In the genomic region with DNA sequence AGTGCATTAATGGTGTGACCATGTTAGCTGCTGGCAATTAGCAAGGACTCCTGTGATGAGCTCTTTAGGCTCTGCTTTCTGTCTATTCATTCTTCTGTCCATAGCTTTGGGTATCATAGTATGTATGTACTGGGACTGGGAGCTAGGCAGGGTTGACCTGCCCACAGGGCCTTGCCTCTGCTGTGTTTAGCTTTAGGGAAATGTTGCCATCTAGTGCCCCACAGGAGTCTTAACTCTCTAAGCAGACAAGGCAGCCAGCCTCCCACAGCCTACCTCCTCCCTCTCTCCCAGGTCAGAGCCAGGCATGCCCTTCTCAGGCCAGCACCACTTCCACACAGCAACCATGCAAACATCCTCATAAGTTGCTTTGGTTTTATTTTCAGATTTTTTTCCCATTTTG, we compare ENCODE assay signal across 8 mouse cellular contexts. TPM values are rescaled to one million over a fixed set of nuclear protein-coding genes. Genes with fewer than 3 reads are reported as not detected.
DNase-seq lines count a peak whose midpoint lies in the region; ATAC-seq lines count a peak whose summit lies in the region.

No protein-coding gene starts in this region.

- H3K4me1 ChIP-seq in kidney, embryonic 16.5 days (ENCODE audit: insufficient read depth, low read length): peaks cover 11% of the 10 kb centered on the region
- H3K4me1 ChIP-seq in midbrain, embryonic 13.5 days (replicated peaks): peaks cover 29% of the 10 kb centered on the region

- no peak overlapping the region for H3K27ac ChIP-seq in kidney, embryonic 16.5 days (ENCODE audit: low read length)
- H3K27ac ChIP-seq in midbrain, embryonic 13.5 days: no peak overlapping the region

- H3K4me3 ChIP-seq in kidney, embryonic 16.5 days (ENCODE audit: low read length): no peak overlapping the region
- no peak overlapping the region for H3K4me3 ChIP-seq in midbrain, embryonic 13.5 days (replicated peaks)

- no peak overlapping the region for H3K9ac ChIP-seq in kidney, embryonic 16.5 days (replicated peaks; ENCODE audit: low read length)
- no peak overlapping the region for H3K9ac ChIP-seq in midbrain, embryonic 13.5 days (replicated peaks)

- peak; percentile 65; the same call in 1 of the 2 replicates for ATAC-seq in kidney, embryonic 16.5 days (ENCODE audit: low FRiP score, low TSS enrichment)
- peak; percentile 69 for ATAC-seq in midbrain, embryonic 13.5 days

- no peak overlapping the region for H3K4me2 ChIP-seq in kidney, embryonic 16.5 days (replicated peaks; ENCODE audit: low read depth, low read length)
- H3K4me2 ChIP-seq in midbrain, embryonic 13.5 days (replicated peaks): no peak overlapping the region

- H3K9me3 ChIP-seq in kidney, embryonic 16.5 days (ENCODE audit: low read length): no peaks in the 10 kb centered on the region
- H3K9me3 ChIP-seq in midbrain, embryonic 13.5 days: no peaks in the 10 kb centered on the region

- H3K27me3 ChIP-seq in kidney, embryonic 16.5 days (ENCODE audit: insufficient read depth, low read length): no peaks in the 10 kb centered on the region
- no peaks in the 10 kb centered on the region for H3K27me3 ChIP-seq in midbrain, embryonic 13.5 days

- H3K36me3 ChIP-seq in kidney, embryonic 16.5 days (ENCODE audit: insufficient read depth, low read length): no peaks in the 10 kb centered on the region
- H3K36me3 ChIP-seq in midbrain, embryonic 13.5 days: no peaks in the 10 kb centered on the region

- DNase-seq in cerebellum, adult 8-10 months: peak; percentile 10
- DNase-seq in cerebellum, postnatal 4 days (ENCODE audit: low spot score in 2 of 2): no peak
- DNase-seq in urinary bladder, postnatal 25 days (ENCODE audit: low spot score): peak; percentile 13
- DNase-seq in urinary bladder, adult 2 months (ENCODE audit: low spot score): no peak
- DNase-seq in gastrocnemius, postnatal 25 days: peak; percentile 18
- no peak for DNase-seq in ovary, postnatal 10 days (ENCODE audit: low spot score)

RNA-seq across cellular contexts. Expression of a gene that starts 16.9 kb away (rescaled TPM):
- polyA plus RNA-seq in urinary bladder, adult 2 months (2012; rRNA removed): 0.07 TPM in 1 of 2 replicates, not detected in the other
- 1 to 10 TPM in 1 of 2 experiments, under 1 TPM in 1; 0.49 to 1.3 TPM for total RNA-seq in gastrocnemius, postnatal 25 days (2021)
- polyA plus RNA-seq in kidney, embryonic 16.5 days (2015; fragmentation: Nextera tagmentation; extraction: Ambion mirVana): 0.05 TPM in 1 of 2 replicates, not detected in the other
- polyA plus RNA-seq in midbrain, embryonic 13.5 days (2015; fragmentation: Nextera tagmentation; extraction: Ambion mirVana): 0.14 TPM in 1 of 2 replicates, not detected in the other

RNA-seq across cellular contexts. Expression of a gene that starts 38.0 kb away (rescaled TPM):
- 12.4 and 20.3 TPM in 2 replicates for polyA plus RNA-seq in urinary bladder, adult 2 months (2012; rRNA removed)
- total RNA-seq in gastrocnemius, postnatal 25 days (2021): 10 to 100 TPM; 16.4 to 17.7 TPM
- polyA plus RNA-seq in kidney, embryonic 16.5 days (2015; fragmentation: Nextera tagmentation; extraction: Ambion mirVana): 9.9 and 15.4 TPM in 2 replicates
- polyA plus RNA-seq in midbrain, embryonic 13.5 days (2015; fragmentation: Nextera tagmentation; extraction: Ambion mirVana): 18.6 and 19.3 TPM in 2 replicates

Comparison
In these comparisons a context has a peak if more than half of its experiments do, and no peak if none do; other contexts are left out.
1. DNase-seq: peak in cerebellum, adult 8-10 months (single experiment), urinary bladder, postnatal 25 days (single experiment) and gastrocnemius, postnatal 25 days (single experiment); none in cerebellum, postnatal 4 days (0 of 2), urinary bladder, adult 2 months (single experiment) and ovary, postnatal 10 days (single experiment).